Mouse (Mus musculus): Measurements from ENCODE around the gene Aknad1. TPM values are rescaled to one million over a fixed set of nuclear protein-coding genes. Genes with fewer than 3 reads are reported as not detected.

Gene Aknad1
- polyA plus RNA-seq, 1 experiment from 2014 or later, result 0.13 TPM

DNA sequence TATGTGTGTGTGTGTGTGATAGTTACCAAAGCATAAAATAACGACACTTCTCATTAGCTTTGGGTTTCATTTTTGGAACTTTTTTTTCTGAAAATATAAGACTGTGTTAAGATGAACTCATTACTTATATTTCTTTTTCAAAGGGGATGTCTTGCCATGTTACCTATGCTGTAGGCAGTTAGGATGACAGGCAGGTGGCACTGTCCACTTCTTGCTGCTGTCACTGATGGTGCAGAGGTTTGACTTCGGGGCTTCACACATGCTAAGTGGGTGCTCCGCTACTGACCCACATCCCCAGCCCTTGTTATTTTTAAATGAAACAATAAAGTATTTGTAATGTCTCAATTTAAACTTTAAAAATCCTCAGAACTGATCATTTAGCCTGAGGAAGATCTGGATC is 33.4 kb downstream of the Aknad1 start:
- Histone ChIP-seq H3K4me1 (ENCODE audit: insufficient read depth) (peaks cover 2% of the 10 kb centered on the region; the same call in 1 of the 2 replicates), H3K4me3 (ENCODE audit: low read depth, low read length) (no peak overlapping the region), H3K36me3 (replicated peaks; ENCODE audit: insufficient read depth, low read length) (no peaks in the 10 kb centered on the region), H3K9ac (replicated peaks) (no peak overlapping the region), H3K27ac (ENCODE audit: low read depth) (no peak overlapping the region), H3K4me2 (ENCODE audit: low read depth, low read length) (no peak overlapping the region), H3K9me3 (ENCODE audit: low read length) (no peaks in the 10 kb centered on the region), H3K27me3 (ENCODE audit: insufficient read depth, low read length) (no peaks in the 10 kb centered on the region)
- WGBS (ENCODE audit: insufficient replicate concordance), result 76% methylated on average over 3 of the region's 3 CpGs
- ATAC-seq (no peak), DNase-seq (no peak)
- TF ChIP-seq EP300 (IDR thresholded peaks at IDR 0.05; ENCODE audit: low read depth) (no peak), CTCF (IDR thresholded peaks at IDR 0.05; ENCODE audit: low read depth) (peak; percentile 53)

DNA sequence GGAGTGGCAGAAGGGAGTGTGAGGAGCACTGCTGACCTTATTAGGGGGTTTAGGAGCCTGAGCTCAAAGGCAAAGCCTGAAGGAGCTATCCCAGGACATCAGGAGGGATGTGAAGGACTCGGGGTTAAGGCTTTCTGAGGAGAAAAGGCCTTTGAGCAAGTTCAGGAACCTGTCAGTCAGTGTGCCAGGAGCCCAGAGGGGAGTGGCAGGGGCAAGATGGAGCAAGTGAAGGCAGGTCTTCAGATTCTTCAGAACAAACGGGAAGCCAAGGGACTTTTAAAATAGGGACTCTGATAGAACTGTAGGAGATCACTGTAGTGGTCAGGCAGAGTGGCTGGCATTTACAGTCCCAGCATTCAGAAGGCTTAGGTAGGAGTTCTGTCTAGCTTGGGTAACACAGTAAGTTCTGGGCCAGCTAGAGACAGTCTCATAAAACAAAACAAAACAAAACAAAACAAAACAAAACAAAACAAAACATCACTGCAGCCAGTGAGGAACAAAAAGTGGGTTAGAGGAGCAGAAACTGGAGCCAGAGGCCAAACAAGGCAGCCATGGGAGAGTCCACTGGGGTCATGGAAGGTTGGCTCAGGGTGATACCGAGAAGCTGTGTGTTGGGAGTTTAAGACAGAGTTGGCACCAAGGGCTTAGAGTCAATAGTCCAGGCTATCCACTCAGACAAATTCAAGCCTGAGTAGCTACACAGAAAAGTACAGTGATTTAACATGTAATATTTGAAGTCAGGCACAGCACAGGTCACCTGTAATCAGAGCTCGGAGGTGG is 39.5 kb downstream of the Aknad1 start:
- Histone ChIP-seq H3K27me3 (ENCODE audit: insufficient read depth, low read length) (no peaks in the 10 kb centered on the region), H3K4me3 (ENCODE audit: low read depth, low read length) (no peak overlapping the region), H3K9me3 (ENCODE audit: low read length) (no peaks in the 10 kb centered on the region)

DNA sequence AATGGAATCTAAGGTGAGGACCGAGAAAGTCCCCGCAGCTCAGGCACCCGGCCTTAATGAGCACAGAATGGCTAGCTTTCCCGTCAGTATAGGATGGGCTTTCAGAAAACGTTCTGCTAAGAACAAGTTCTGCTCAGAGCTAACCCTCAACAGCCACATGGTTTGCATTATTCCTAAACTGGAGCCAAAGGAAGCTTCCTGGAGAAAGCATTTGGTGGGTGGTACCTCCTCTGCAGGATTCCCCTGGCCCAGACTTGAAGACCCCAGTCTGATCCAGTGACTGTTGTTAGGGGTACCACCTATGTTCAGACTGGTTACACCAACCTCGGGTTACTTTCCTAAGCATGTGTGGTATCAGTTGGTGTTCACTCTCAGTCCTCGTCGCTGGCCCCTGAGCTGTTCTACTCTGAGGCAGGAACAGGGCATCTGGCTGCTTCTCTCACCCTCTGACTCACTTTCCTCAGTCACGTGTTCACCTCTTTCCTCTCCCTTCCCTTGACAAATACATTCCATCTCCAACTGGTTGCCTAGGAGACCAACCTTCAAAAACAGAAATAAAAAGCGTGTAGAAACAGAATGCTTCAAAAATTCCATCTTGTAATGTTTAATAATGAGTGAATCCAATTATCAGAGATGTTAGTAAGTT is 41.9 kb downstream of the Aknad1 start:
- Histone ChIP-seq H3K4me3 (ENCODE audit: low read depth, low read length) (no peak overlapping the region), H3K27ac (ENCODE audit: low read depth) (no peak overlapping the region), H3K4me2 (ENCODE audit: low read depth, low read length) (no peak overlapping the region), H3K36me3 (replicated peaks; ENCODE audit: insufficient read depth, low read length) (no peaks in the 10 kb centered on the region), H3K9me3 (ENCODE audit: low read length) (no peaks in the 10 kb centered on the region), H3K27me3 (ENCODE audit: insufficient read depth, low read length) (no peaks in the 10 kb centered on the region), H3K4me1 (ENCODE audit: insufficient read depth) (no peaks in the 10 kb centered on the region), H3K9ac (replicated peaks) (no peak overlapping the region)
- TF ChIP-seq CTCF (IDR thresholded peaks at IDR 0.05; ENCODE audit: low read depth) (no peak), EP300 (IDR thresholded peaks at IDR 0.05; ENCODE audit: low read depth) (no peak)
- 70% methylated on average over 10 of the region's 10 CpGs for WGBS (ENCODE audit: insufficient replicate concordance)
- ATAC-seq, result no peak
- DNase-seq, result no peak

More for the DNA sequence above, 39.5 kb downstream of the Aknad1 start:
- H3K27ac ChIP-seq (ENCODE audit: low read depth), result no peak overlapping the region
- DNase-seq, result no peak
- 61% methylated on average over 4 of the region's 4 CpGs for WGBS (ENCODE audit: insufficient replicate concordance)
- ATAC-seq, result no peak
- H3K9ac ChIP-seq (replicated peaks), result no peak overlapping the region
- TF ChIP-seq EP300 (IDR thresholded peaks at IDR 0.05; ENCODE audit: low read depth) (no peak), CTCF (IDR thresholded peaks at IDR 0.05; ENCODE audit: low read depth) (no peak)
- H3K36me3 ChIP-seq (replicated peaks; ENCODE audit: insufficient read depth, low read length), result no peaks in the 10 kb centered on the region
- H3K4me2 ChIP-seq (ENCODE audit: low read depth, low read length), result no peak overlapping the region
- no peaks in the 10 kb centered on the region for H3K4me1 ChIP-seq (ENCODE audit: insufficient read depth)

DNA sequence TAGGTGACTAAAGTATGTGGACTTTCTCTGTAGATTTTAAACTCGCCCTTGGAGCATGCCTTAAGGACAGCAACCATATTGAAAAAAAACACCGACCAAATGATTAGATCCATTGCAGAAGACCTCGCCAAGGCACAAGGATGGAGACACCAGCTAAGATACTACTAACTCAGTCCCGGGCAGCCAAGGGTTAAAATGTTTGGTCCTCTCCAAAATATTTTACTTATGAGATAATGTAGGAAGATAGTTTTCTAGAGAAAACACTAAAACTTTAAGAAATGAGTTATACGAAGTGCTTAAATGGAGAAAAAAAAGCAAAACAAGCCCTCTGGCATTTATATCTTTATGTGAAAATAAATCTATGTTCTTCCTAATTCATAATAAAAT is 42.4 kb downstream of the Aknad1 start:
- Histone ChIP-seq H3K36me3 (replicated peaks; ENCODE audit: insufficient read depth, low read length) (no peaks in the 10 kb centered on the region), H3K27ac (ENCODE audit: low read depth) (no peak overlapping the region), H3K27me3 (ENCODE audit: insufficient read depth, low read length) (no peaks in the 10 kb centered on the region), H3K4me1 (ENCODE audit: insufficient read depth) (no peaks in the 10 kb centered on the region), H3K9ac (replicated peaks) (no peak overlapping the region), H3K9me3 (ENCODE audit: low read length) (no peaks in the 10 kb centered on the region), H3K4me3 (ENCODE audit: low read depth, low read length) (no peak overlapping the region), H3K4me2 (ENCODE audit: low read depth, low read length) (no peak overlapping the region)
- DNase-seq (no peak), ATAC-seq (no peak)
- 76% methylated on average over 5 of the region's 5 CpGs for WGBS (ENCODE audit: insufficient replicate concordance)
- no peak for TF ChIP-seq CTCF (IDR thresholded peaks at IDR 0.05; ENCODE audit: low read depth)
- no peak for TF ChIP-seq EP300 (IDR thresholded peaks at IDR 0.05; ENCODE audit: low read depth)

DNA sequence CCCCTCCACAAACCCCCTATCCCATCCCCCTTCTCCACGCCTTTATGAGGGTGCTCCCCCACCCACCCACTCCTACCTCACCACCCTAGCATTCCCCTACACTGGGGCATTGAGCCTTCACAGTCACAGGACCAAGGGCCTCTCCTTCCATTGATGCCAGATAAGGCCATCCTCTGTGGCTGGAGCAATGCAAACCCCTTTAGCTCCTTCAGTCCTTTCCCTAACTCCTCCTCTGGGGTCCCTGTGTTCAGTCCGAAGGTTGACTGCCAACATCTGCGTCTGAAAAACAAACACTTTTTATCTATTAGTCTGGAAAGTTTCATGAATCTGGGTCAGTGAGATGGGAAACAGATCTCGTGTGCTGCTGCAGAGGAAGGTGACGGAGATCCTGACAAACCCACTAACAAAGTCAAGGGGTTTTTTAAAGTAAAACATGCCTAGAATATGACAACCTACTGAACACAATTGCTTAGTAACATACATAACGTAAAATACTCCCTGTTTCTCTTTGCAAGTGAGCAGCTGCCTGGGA is 43.0 kb downstream of the Aknad1 start:
- H3K9ac ChIP-seq (replicated peaks), result no peak overlapping the region
- H3K27me3 ChIP-seq (ENCODE audit: insufficient read depth, low read length), result no peaks in the 10 kb centered on the region
- H3K36me3 ChIP-seq (replicated peaks; ENCODE audit: insufficient read depth, low read length), result no peaks in the 10 kb centered on the region
- H3K4me1 ChIP-seq (ENCODE audit: insufficient read depth), result no peaks in the 10 kb centered on the region
- H3K4me2 ChIP-seq (ENCODE audit: low read depth, low read length), result no peak overlapping the region
- WGBS (ENCODE audit: insufficient replicate concordance), result 51% methylated on average over 6 of the region's 6 CpGs
- peak; percentile 29; the same call in 1 of the 2 replicates for ATAC-seq
- no peaks in the 10 kb centered on the region for H3K9me3 ChIP-seq (ENCODE audit: low read length)
- H3K27ac ChIP-seq (ENCODE audit: low read depth), result peak overlapping the region; percentile 48; the same call in 1 of the 2 replicates
- TF ChIP-seq CTCF (IDR thresholded peaks at IDR 0.05; ENCODE audit: low read depth) (no peak), EP300 (IDR thresholded peaks at IDR 0.05; ENCODE audit: low read depth) (no peak)
- DNase-seq, result no peak
- no peak overlapping the region for H3K4me3 ChIP-seq (ENCODE audit: low read depth, low read length)

DNA sequence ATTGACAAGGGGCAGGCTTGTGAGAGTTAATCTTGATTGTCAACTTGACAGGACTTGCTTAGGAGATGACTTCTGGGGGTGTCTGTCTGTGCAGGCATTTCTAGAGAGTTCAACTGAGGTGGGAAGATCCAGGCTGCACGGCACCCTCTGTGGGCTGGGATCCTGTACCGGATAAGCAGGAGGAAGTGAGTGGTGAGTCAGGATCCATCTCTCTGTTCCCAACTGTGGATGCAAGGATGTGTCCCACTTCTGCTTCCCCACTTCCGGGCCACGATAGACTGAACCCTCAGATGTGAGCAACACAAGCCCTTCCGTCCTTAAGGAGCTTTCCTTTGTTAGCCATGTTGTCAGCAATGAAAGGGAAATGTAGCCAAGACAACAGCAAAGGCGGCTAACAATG is 47.1 kb downstream of the Aknad1 start:
- ATAC-seq, result peak; percentile 18; the same call in 1 of the 2 replicates
- 0 out of 2 replicates have a peak, but pooled peaks cover 2% of the 10 kb centered on the region for H3K36me3 ChIP-seq (replicated peaks; ENCODE audit: insufficient read depth, low read length)
- H3K4me2 ChIP-seq (ENCODE audit: low read depth, low read length), result no peak overlapping the region
- no peak for TF ChIP-seq CTCF (IDR thresholded peaks at IDR 0.05; ENCODE audit: low read depth)
- no peak for TF ChIP-seq EP300 (IDR thresholded peaks at IDR 0.05; ENCODE audit: low read depth)
- no peaks in the 10 kb centered on the region for H3K27me3 ChIP-seq (ENCODE audit: insufficient read depth, low read length)
- no peak overlapping the region for H3K27ac ChIP-seq (ENCODE audit: low read depth)
- WGBS (ENCODE audit: insufficient replicate concordance), result 67% methylated on average over 6 of the region's 6 CpGs
- DNase-seq, result no peak
- H3K9ac ChIP-seq (replicated peaks), result no peak overlapping the region
- H3K4me3 ChIP-seq (ENCODE audit: low read depth, low read length), result no peak overlapping the region
- H3K4me1 ChIP-seq (ENCODE audit: insufficient read depth), result 0 out of 2 replicates have a peak, but pooled peaks cover 5% of the 10 kb centered on the region
- H3K9me3 ChIP-seq (ENCODE audit: low read length), result no peaks in the 10 kb centered on the region

Measured in liver, postnatal 0 days (tissue).